Mouse (Mus musculus) midbrain, embryonic 14.5 days (tissue): ENCODE measurements around the gene Gal3st1. TPM values are rescaled to one million over a fixed set of nuclear protein-coding genes. Genes with fewer than 3 reads are reported as not detected.

Experiments used
- ATAC-seq: fragments of 200-750 bp; cut with Nextera tagmentation; 2 replicates; pipeline ENCODE4 v1.8.0; 2017; ENCODE audit warnings: moderate number of reproducible peaks, moderate library complexity; ENCODE audit not compliant: low FRiP score, low TSS enrichment
- DNase-seq: peaks from one replicate; pipeline ENCODE4 v3.0.0-alpha.2; 2015
- H3K27ac ChIP-seq: fragments of 300-500 bp; sonication (generic); replicated peaks from 2 replicates; pipeline ENCODE4 v1.5.1; 2014; ENCODE audit warnings: mild to moderate bottlenecking, low read depth, low read length, moderate library complexity
- H3K27me3 ChIP-seq: fragments of 300-500 bp; sonication (generic); 2 replicates; pipeline ENCODE4 v1.6.1; 2014; ENCODE audit warnings: low read length, control low read depth, mixed read lengths; ENCODE audit not compliant: control insufficient read depth, insufficient read depth
- H3K36me3 ChIP-seq: fragments of 300-500 bp; sonication (generic); 2 replicates; pipeline ENCODE4 v1.6.1; 2014; ENCODE audit warnings: low read length, control low read depth; ENCODE audit not compliant: control insufficient read depth, insufficient read depth
- H3K4me1 ChIP-seq: fragments of 300-500 bp; sonication (generic); 2 replicates; pipeline ENCODE4 v1.6.1; 2014; ENCODE audit warnings: mild to moderate bottlenecking, antibody characterized with exemption, low read length, control low read depth; ENCODE audit not compliant: control insufficient read depth, insufficient read depth
- H3K4me2 ChIP-seq: fragments of 300-500 bp; sonication (generic); 2 replicates; pipeline ENCODE4 v1.6.1; 2014; ENCODE audit warnings: mild to moderate bottlenecking, low read length, moderate library complexity
- H3K4me3 ChIP-seq: fragments of 300-500 bp; sonication (generic); replicated peaks from 2 replicates; pipeline ENCODE4 v1.5.1; 2014; ENCODE audit warnings: low read depth, low read length
- H3K9ac ChIP-seq: fragments of 300-500 bp; sonication (generic); replicated peaks from 2 replicates; pipeline ENCODE4 v1.6.1; 2014; ENCODE audit warnings: mild to moderate bottlenecking, low read length, moderate library complexity
- H3K9me3 ChIP-seq: fragments of 300-500 bp; sonication (generic); 2 replicates; pipeline ENCODE4 v1.6.1; 2016; ENCODE audit warnings: low read length, control low read depth, mixed read lengths; ENCODE audit not compliant: control insufficient read depth
- WGBS: fragments of 180-500 bp; shearing (Covaris S2); extraction: QIAGEN DNeasy Blood & Tissue Kit; methylation state at CpG from one replicate; pipeline ENCODE4 v1.1.7; 2014; 5-methylcytosine and 5-hydroxymethylcytosine counted together
- polyA plus RNA-seq: library from polyadenylated mRNA; unstranded; fragments of >200 nt; fragmentation: Nextera tagmentation; extraction: Ambion mirVana; gene quantifications from 2 replicates; pipeline ENCODE4 v1.2.1, GENCODE M21; 2014

Gal3st1 gene
- polyA plus RNA-seq, 1 experiment from 2014 or later, result 3.6 TPM

GRCm38 (mm10) chr11:3993914-3994313 is 10.5 kb downstream of the Gal3st1 start:
- peaks cover 25% of the 10 kb centered on the region for H3K27me3 ChIP-seq
- H3K36me3 ChIP-seq, result no peaks in the 10 kb centered on the region
- no peak for ATAC-seq
- no peaks in the 10 kb centered on the region for H3K9me3 ChIP-seq
- H3K27ac ChIP-seq, result no peak overlapping the region
- no peak overlapping the region for H3K4me2 ChIP-seq
- 86% methylated on average over 6 of the region's 6 CpGs for WGBS
- H3K9ac ChIP-seq, result no peak overlapping the region
- DNase-seq, result no peak
- 0 out of 2 replicates have a peak, but pooled peaks cover 2% of the 10 kb centered on the region for H3K4me1 ChIP-seq
- no peak overlapping the region for H3K4me3 ChIP-seq

GRCm38 (mm10) chr11:3995511-3995910 is 12.1 kb downstream of the Gal3st1 start:
- no peak for ATAC-seq
- 90% methylated on average over 5 of the region's 5 CpGs for WGBS

GRCm38 (mm10) chr11:3996840-3997239 is 13.4 kb downstream of the Gal3st1 start:
- peaks cover 40% of the 10 kb centered on the region for H3K27me3 ChIP-seq

More at GRCm38 (mm10) chr11:3995511-3995910, 12.1 kb downstream of the Gal3st1 start:
- Histone ChIP-seq H3K4me2 (no peak overlapping the region), H3K9me3 (no peaks in the 10 kb centered on the region), H3K27ac (no peak overlapping the region), H3K27me3 (peaks cover 40% of the 10 kb centered on the region), H3K9ac (no peak overlapping the region), H3K36me3 (no peaks in the 10 kb centered on the region), H3K4me1 (0 out of 2 replicates have a peak, but pooled peaks cover 2% of the 10 kb centered on the region), H3K4me3 (no peak overlapping the region)
- DNase-seq, result no peak

GRCm38 (mm10) chr11:3997978-3998720 is 14.7 kb downstream of the Gal3st1 start:
- H3K9me3 ChIP-seq, result no peaks in the 10 kb centered on the region
- H3K9ac ChIP-seq, result no peak overlapping the region
- peak overlapping the region; percentile 45 for H3K4me2 ChIP-seq
- ATAC-seq, result no peak
- H3K36me3 ChIP-seq, result no peaks in the 10 kb centered on the region
- peaks cover 40% of the 10 kb centered on the region for H3K27me3 ChIP-seq
- H3K4me3 ChIP-seq, result peak overlapping the region; percentile 25
- DNase-seq, result peak; percentile 48
- 7% methylated on average over 66 of the region's 66 CpGs for WGBS
- 0 out of 2 replicates have a peak, but pooled peaks cover 2% of the 10 kb centered on the region for H3K4me1 ChIP-seq
- no peak overlapping the region for H3K27ac ChIP-seq

More at GRCm38 (mm10) chr11:3996840-3997239, 13.4 kb downstream of the Gal3st1 start:
- Histone ChIP-seq H3K27ac (no peak overlapping the region), H3K9ac (no peak overlapping the region), H3K4me2 (no peak overlapping the region), H3K4me1 (0 out of 2 replicates have a peak, but pooled peaks cover 2% of the 10 kb centered on the region), H3K9me3 (no peaks in the 10 kb centered on the region), H3K4me3 (no peak overlapping the region), H3K36me3 (no peaks in the 10 kb centered on the region)
- DNase-seq (no peak), ATAC-seq (no peak)
- WGBS, result 83% methylated on average over 3 of the region's 3 CpGs

GRCm38 (mm10) chr11:3999547-3999946 is 16.1 kb downstream of the Gal3st1 start:
- WGBS, result 79% methylated on average over 5 of the region's 5 CpGs
- Histone ChIP-seq H3K27me3 (peaks cover 40% of the 10 kb centered on the region), H3K9me3 (no peaks in the 10 kb centered on the region), H3K36me3 (no peaks in the 10 kb centered on the region), H3K4me1 (0 out of 2 replicates have a peak, but pooled peaks cover 2% of the 10 kb centered on the region), H3K27ac (no peak overlapping the region), H3K4me2 (no peak overlapping the region), H3K9ac (no peak overlapping the region), H3K4me3 (no peak overlapping the region)
- DNase-seq (no peak), ATAC-seq (no peak)

GRCm38 (mm10) chr11:4001603-4002002 is 18.2 kb downstream of the Gal3st1 start:
- Histone ChIP-seq H3K9me3 (no peaks in the 10 kb centered on the region), H3K4me3 (no peak overlapping the region), H3K9ac (no peak overlapping the region), H3K4me2 (no peak overlapping the region), H3K27me3 (peaks cover 38% of the 10 kb centered on the region), H3K27ac (no peak overlapping the region), H3K4me1 (0 out of 2 replicates have a peak, but pooled peaks cover 2% of the 10 kb centered on the region), H3K36me3 (no peaks in the 10 kb centered on the region)
- WGBS, result 10% methylated on average over 5 of the region's 5 CpGs
- ATAC-seq, result no peak
- peak; percentile 86 for DNase-seq

- Histone ChIP-seq H3K4me2 (no peak overlapping the region), H3K4me1 (no peaks in the 10 kb centered on the region), H3K9ac (no peak overlapping the region), H3K36me3 (no peaks in the 10 kb centered on the region), H3K27ac (no peak overlapping the region), H3K27me3 (0 out of 2 replicates have a peak, but pooled peaks cover under 1% of the 10 kb centered on the region), H3K9me3 (no peaks in the 10 kb centered on the region), H3K4me3 (no peak overlapping the region)
- ATAC-seq (no peak), DNase-seq (no peak)
- WGBS, result 65% methylated on average over 5 of the region's 5 CpGs
These were observed 21.9 kb downstream of the Gal3st1 start for GRCm38 (mm10) chr11:4005220-4005805.

GRCm38 (mm10) chr11:4006462-4006861 is 23.0 kb downstream of the Gal3st1 start:
- no peak for ATAC-seq
- Histone ChIP-seq H3K4me3 (no peak overlapping the region), H3K27me3 (no peaks in the 10 kb centered on the region), H3K4me1 (no peaks in the 10 kb centered on the region), H3K27ac (no peak overlapping the region), H3K9ac (no peak overlapping the region), H3K9me3 (no peaks in the 10 kb centered on the region), H3K4me2 (no peak overlapping the region), H3K36me3 (no peaks in the 10 kb centered on the region)
- WGBS, result 88% methylated on average over 3 of the region's 3 CpGs
- DNase-seq, result no peak
